Mouse (Mus musculus): ENCODE data around the gene Gm37240.

Gm37240 gene

DNA sequence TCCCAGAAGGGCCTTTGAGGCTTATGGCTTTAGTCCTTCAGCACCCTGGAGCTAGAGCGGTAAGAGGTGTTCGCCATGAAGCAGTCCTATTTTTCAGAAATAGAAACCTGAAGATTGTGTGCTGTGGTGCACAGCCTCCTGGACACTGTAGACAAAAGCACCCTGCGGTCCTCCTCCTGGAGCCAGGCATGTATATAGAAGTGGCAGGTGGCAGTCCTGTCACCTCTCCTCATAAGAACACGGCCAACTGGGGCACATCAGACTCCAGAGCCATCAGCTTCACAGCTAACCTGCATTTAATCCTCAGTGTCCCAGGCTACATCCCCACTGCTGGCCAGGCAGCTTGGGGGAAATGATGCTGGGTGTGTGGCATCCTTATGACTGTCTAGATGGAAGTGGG is 238.1 kb downstream of the Gm37240 start:
- Histone ChIP-seq H3K27me3 (ENCODE audit: control insufficient read depth, insufficient read depth, low read length, poor library complexity, severe bottlenecking) (no peaks in the 10 kb centered on the region), H3K36me3 (ENCODE audit: control insufficient read depth, insufficient read depth, low read length, poor library complexity, severe bottlenecking) (peaks cover 1% of the 10 kb centered on the region; the same call in 1 of the 2 replicates)
- DNase-seq (ENCODE audit: low read depth, low spot score): no peak

DNA sequence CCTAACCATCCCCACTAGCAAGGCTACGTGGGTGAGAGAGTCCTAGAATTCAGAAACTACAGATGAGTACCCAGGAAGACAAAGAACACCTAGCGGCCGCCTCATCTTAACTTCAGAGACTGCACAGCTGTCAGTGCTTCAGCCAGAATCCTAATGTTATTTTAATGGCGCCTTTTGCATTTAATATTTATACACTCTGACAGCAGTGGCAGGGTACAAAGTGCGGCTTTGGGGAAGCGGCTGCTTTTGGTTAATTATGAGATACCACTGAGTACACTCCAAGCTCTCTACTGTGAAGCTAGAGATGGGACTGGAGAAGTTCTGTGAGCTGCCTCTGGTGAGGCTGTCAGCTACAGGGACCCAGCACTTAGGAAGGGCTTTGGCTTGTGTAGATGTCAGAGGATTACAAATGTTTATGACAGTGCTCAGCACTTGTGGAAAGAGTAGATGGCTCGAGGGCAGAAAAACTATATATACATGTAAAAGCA is 241.8 kb downstream of the Gm37240 start:
- DNase-seq (ENCODE audit: low read depth, low spot score): no peak
- Histone ChIP-seq H3K36me3 (ENCODE audit: control insufficient read depth, insufficient read depth, low read length, poor library complexity, severe bottlenecking) (no peaks in the 10 kb centered on the region), H3K27me3 (ENCODE audit: control insufficient read depth, insufficient read depth, low read length, poor library complexity, severe bottlenecking) (no peaks in the 10 kb centered on the region)

DNA sequence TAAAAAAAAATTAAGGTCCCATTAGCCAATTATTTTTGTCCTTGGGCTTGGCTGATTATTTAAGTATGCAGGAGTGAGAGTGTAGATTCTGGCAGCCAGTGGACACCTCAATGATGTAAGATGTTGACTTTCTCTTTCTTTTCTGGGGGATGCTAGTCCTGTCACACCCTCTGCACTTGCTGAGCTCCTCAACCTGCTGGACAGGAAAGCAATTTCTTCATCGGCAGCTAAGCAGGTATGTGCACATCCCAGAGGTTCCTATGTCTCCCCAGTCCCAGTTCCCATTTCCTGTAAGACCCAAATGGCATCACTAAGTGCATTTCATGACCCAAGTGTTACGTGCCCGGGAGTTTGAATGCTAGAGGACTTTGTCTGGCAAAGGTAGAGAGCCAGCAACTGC is 242.5 kb downstream of the Gm37240 start:
- no peak for DNase-seq (ENCODE audit: low read depth, low spot score)
- no peaks in the 10 kb centered on the region for H3K36me3 ChIP-seq (ENCODE audit: control insufficient read depth, insufficient read depth, low read length, poor library complexity, severe bottlenecking)
- no peaks in the 10 kb centered on the region for H3K27me3 ChIP-seq (ENCODE audit: control insufficient read depth, insufficient read depth, low read length, poor library complexity, severe bottlenecking)

DNA sequence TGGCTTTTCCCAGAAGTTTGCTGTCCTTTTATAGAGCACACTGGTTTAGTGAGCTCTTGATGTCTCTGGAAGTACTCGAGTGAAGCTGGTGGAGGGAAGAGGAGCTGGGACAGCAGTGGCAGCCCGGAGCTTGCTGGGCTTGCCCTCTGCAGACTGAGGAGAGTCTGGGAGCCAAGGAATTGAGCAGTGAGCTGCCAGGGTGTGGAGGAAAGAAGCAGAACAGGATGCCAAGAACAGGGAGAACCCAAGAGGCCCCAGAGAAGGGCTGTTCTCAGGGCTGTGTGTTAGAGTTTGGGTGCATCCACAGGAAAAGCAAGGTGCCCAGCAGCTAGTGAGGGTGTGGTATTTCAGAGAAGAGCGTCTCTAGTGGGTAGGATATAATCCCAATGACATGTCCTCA is 245.6 kb downstream of the Gm37240 start:
- no peaks in the 10 kb centered on the region for H3K27me3 ChIP-seq (ENCODE audit: control insufficient read depth, insufficient read depth, low read length, poor library complexity, severe bottlenecking)
- DNase-seq (ENCODE audit: low read depth, low spot score): no peak
- H3K36me3 ChIP-seq (ENCODE audit: control insufficient read depth, insufficient read depth, low read length, poor library complexity, severe bottlenecking): no peaks in the 10 kb centered on the region

DNA sequence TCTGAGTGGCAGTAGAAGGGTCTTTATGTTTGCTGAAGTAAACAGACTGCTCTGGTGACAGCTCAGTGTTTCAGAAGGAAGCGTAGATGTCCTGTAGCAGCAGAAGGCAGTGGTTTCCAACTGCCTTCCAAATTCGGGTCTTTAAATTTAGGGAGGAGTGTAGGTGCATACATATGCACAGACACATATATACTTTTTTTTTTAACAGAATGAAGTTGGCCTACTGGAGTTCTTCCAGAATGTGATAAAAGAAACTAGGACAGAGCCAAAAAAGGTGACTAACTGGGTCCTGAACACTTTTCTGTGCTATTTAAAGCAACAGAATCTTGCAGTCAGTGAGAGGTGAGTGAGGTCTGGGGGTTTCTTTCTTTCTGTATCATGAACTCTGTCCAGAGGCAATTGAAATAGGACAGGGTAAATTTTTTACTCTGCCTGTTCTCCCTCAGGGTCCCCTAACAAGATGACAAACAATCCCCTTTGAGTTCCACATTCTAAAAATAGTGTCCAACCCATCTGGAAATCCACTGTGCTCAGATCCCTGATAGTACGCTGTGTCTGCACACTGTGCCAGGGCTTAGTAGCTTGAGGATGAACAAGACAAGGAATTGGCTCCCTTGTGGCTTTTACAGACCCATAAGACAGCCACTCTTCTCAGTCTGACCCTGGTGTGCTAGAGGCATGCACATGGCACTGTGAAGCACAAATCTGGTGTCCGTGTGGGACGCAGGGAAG is 250.4 kb downstream of the Gm37240 start:
- Histone ChIP-seq H3K27me3 (ENCODE audit: control insufficient read depth, insufficient read depth, low read length, poor library complexity, severe bottlenecking) (no peaks in the 10 kb centered on the region), H3K36me3 (ENCODE audit: control insufficient read depth, insufficient read depth, low read length, poor library complexity, severe bottlenecking) (no peaks in the 10 kb centered on the region)
- DNase-seq (ENCODE audit: low read depth, low spot score): no peak

DNA sequence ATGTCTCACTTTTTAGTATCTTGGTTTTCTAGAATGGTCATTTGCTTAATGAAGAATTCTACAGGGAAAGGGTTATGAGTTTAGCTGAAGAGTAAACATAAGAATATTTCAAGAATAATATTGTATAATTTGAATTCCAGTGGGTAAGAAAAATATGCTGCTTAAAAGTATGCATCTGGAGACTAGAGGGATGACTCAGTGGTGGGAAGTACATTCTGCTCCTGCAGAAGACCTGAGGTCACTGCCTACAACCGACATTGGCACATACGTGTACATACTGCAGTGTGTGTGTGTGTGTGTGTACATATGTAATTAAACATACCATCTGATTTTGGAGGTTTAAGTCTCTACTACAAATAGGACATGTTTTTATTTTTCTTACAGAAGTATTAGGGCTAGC is 251.7 kb downstream of the Gm37240 start:
- Histone ChIP-seq H3K27me3 (ENCODE audit: control insufficient read depth, insufficient read depth, low read length, poor library complexity, severe bottlenecking) (no peaks in the 10 kb centered on the region), H3K36me3 (ENCODE audit: control insufficient read depth, insufficient read depth, low read length, poor library complexity, severe bottlenecking) (no peaks in the 10 kb centered on the region)
- DNase-seq (ENCODE audit: low read depth, low spot score): no peak

DNA sequence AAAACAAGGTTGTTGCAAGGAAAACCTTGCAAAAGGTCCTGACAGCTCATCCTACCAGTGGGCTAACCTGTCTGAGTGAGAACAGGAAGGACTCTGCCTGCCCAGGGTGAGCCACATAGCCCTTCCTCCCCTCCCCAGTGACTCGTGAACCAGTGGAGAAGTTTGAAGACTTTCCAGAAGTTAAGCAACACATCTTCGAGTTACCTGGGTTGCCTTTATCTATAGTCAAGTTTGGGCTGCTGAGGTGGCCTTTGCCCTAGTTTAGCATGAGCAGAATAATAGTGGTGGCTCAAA is 252.2 kb downstream of the Gm37240 start:
- no peaks in the 10 kb centered on the region for H3K36me3 ChIP-seq (ENCODE audit: control insufficient read depth, insufficient read depth, low read length, poor library complexity, severe bottlenecking)
- no peak for DNase-seq (ENCODE audit: low read depth, low spot score)

DNA sequence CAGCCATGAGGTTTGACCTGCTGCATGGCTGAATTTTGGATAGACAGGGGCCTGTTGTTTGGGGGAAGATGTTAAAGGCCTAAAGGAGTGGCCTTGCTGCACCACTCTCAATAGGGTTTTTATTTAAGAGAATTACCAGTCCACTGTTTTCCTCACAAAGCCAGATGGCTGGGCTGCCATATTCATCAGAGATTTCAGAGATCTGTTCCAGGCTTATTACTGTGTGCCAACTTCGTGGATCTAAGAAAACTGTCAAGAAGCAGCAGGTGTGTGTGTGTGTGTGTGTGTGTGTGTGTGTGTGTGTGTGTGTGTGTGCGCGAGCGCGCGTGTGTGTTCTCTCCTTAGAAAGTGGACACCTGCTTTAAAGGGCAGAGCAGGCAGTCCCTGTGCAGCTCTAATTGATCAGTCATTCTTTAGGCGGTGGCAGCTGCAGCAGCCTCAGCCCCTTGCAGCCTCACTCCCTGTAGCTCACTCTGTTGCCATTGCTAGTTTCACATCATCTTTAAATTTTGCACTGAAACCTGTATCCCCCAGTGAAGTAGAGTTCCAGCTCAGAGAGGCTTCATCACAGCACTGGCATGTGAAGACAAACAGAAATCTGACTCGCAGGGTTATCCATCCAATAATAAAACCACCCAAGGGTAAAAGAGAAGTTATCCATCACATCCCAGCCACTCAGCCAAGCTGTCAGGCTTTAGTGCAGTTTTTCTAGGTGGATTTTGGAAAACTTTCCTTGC is 252.8 kb downstream of the Gm37240 start:
- Histone ChIP-seq H3K36me3 (ENCODE audit: control insufficient read depth, insufficient read depth, low read length, poor library complexity, severe bottlenecking) (no peaks in the 10 kb centered on the region), H3K27me3 (ENCODE audit: control insufficient read depth, insufficient read depth, low read length, poor library complexity, severe bottlenecking) (no peaks in the 10 kb centered on the region)
- no peak for DNase-seq (ENCODE audit: low read depth, low spot score)

More for the DNA sequence above, 252.2 kb downstream of the Gm37240 start:
- no peaks in the 10 kb centered on the region for H3K27me3 ChIP-seq (ENCODE audit: control insufficient read depth, insufficient read depth, low read length, poor library complexity, severe bottlenecking)

DNA sequence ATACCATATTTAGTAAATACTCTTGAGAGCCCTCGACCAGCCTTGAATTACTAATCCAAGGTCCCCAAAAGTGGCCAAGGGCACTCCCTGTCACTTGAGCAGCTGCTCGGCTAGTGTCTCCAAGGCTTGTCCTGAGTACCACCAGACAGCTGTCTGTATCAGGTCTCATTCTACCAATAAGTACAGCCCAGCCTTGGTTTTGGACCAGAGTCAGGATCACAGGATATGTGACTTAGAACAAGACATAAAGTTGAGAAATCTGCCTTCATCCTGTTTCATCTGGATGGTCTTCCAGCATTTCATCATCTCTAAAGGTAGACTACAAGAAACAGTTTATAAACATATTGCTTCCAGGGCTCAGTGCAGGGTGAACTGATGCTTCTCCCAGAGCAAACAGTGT is 253.6 kb downstream of the Gm37240 start:
- DNase-seq (ENCODE audit: low read depth, low spot score): no peak
- Histone ChIP-seq H3K27me3 (ENCODE audit: control insufficient read depth, insufficient read depth, low read length, poor library complexity, severe bottlenecking) (no peaks in the 10 kb centered on the region), H3K36me3 (ENCODE audit: control insufficient read depth, insufficient read depth, low read length, poor library complexity, severe bottlenecking) (no peaks in the 10 kb centered on the region)

DNA sequence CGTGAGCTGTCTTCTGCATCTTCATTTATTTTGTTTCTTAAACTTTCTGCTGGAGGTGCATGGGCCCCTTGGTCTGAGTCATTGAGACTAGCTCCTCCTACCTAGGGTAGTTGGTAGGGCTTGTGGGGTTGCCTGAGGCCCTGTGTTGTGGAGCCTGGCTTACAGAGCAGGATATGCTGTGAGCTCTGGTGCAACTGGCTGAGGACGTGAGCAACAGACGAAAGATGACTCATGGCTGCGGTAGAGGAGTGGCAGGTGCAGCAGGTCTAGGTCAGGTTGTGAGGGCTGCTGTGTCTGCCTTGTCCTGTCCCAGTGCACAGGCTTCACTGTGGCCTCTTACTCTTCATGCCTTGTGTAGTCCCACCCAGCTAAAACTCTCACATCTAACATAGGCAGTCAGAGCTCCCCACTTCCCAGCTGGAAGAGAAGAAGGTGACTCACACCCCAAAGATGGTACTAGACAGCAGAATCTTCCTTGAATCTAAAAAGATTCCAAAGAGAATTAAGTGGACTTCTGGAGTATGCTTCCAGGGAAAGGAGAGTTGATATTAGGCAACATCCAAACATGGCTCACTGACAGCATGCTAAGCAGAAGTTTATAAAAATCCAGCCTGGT is 257.3 kb downstream of the Gm37240 start:
- H3K36me3 ChIP-seq (ENCODE audit: control insufficient read depth, insufficient read depth, low read length, poor library complexity, severe bottlenecking): no peaks in the 10 kb centered on the region
- DNase-seq (ENCODE audit: low read depth, low spot score): no peak
- no peaks in the 10 kb centered on the region for H3K27me3 ChIP-seq (ENCODE audit: control insufficient read depth, insufficient read depth, low read length, poor library complexity, severe bottlenecking)

DNA sequence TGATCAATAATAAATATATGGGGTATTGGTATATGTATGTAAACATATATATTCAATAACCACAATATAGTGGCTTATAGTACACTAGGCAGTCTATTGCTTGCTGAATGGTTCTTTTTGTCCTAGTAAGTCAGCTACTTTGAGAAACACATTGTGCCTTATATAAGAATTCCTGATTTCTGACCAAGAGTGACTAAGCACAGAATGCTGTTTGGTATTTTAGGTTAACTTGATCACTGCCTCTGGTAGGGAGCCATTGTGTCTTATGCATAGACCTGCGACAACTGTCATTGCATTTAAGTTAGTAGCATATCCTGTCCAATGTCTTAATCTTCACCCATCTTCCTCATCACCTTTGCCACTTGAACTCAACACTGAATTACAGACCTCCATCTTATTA is 267.6 kb downstream of the Gm37240 start:
- Histone ChIP-seq H3K36me3 (ENCODE audit: control insufficient read depth, insufficient read depth, low read length, poor library complexity, severe bottlenecking) (0 out of 2 replicates have a peak, but pooled peaks cover 3% of the 10 kb centered on the region), H3K27me3 (ENCODE audit: control insufficient read depth, insufficient read depth, low read length, poor library complexity, severe bottlenecking) (no peaks in the 10 kb centered on the region)
- no peak for DNase-seq (ENCODE audit: low read depth, low spot score)

DNA sequence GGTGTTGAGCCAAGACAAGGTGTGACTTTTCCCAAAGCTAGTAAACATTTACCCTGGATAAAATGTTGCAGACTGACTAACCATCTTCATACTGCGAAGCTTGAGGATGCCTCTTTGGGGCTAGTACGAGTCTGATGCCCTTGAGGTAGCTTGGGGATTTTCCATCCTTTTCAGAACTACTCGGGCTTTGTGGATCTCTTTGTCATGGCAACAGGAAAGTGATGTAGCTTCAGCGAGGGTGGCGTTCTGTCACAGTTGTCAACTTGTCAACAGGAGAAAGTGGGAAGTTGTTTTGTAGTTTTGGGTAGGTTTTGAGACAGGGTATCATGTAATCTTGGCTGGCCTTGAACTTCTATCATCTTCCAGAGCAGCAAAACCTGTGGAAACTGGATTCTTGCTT is 268.0 kb downstream of the Gm37240 start:
- no peaks in the 10 kb centered on the region for H3K27me3 ChIP-seq (ENCODE audit: control insufficient read depth, insufficient read depth, low read length, poor library complexity, severe bottlenecking)
- DNase-seq (ENCODE audit: low read depth, low spot score): no peak

DNA sequence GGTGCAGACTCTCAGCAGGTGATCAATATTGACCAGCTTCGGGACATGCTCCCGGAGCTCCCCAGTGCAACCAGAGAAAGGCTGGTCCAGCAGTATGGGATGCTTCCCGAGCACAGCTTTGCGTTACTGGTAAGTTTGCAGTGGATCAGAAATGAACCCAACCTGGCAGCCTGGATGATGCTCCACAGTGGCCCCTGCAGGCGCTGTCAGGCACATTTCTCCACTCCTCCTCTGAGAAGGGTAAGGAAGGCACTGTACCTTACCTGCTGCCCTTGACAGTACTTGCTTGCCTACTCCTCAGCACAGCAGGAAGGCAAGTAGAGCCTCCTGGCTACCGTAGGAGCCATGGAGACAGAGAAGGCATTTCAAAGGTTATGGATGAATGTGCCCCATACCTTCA is 268.4 kb downstream of the Gm37240 start:
- H3K27me3 ChIP-seq (ENCODE audit: control insufficient read depth, insufficient read depth, low read length, poor library complexity, severe bottlenecking): no peaks in the 10 kb centered on the region
- 0 out of 2 replicates have a peak, but pooled peaks cover 3% of the 10 kb centered on the region for H3K36me3 ChIP-seq (ENCODE audit: control insufficient read depth, insufficient read depth, low read length, poor library complexity, severe bottlenecking)
- no peak for DNase-seq (ENCODE audit: low read depth, low spot score)

More for the DNA sequence above, 268.0 kb downstream of the Gm37240 start:
- 0 out of 2 replicates have a peak, but pooled peaks cover 3% of the 10 kb centered on the region for H3K36me3 ChIP-seq (ENCODE audit: control insufficient read depth, insufficient read depth, low read length, poor library complexity, severe bottlenecking)

DNA sequence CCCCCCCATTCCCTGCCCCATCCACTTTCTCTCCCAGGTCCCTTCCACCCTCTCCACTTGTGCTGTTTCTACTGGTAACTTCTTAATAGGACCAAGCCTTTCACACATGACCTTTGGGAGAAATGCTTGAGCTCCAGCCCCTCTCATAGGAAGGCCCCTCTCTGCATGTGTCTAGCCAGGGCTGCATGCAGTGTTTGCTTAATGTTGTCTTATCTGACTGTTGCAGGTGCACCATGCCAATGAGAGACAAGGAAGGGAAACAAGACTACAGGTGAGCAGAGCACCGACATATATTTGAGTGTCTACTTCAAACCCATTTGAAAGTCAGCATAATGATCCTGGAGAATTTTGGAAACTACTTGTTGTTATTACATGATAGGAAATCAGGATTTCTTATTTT is 270.9 kb downstream of the Gm37240 start:
- Histone ChIP-seq H3K36me3 (ENCODE audit: control insufficient read depth, insufficient read depth, low read length, poor library complexity, severe bottlenecking) (0 out of 2 replicates have a peak, but pooled peaks cover 3% of the 10 kb centered on the region), H3K27me3 (ENCODE audit: control insufficient read depth, insufficient read depth, low read length, poor library complexity, severe bottlenecking) (no peaks in the 10 kb centered on the region)
- no peak for DNase-seq (ENCODE audit: low read depth, low spot score)

DNA sequence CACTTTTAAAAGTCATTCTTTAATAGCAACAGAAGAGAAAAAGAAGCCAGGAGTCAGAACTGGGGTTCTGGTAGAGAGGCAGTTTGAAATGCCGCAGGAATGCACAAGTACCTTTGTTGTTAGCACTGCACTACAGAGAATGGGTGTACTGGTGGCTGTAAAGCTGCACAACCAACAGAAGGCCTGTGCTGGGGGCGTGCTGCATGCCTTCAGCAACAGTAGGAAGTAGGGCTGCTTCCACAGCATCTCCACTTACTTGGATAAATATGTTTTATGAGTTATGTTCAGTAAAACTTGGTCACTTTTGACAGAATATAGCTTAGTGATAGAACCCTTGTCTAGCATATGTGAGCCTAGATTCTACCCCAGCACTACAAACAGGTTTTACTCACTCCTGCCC is 279.6 kb downstream of the Gm37240 start:
- Histone ChIP-seq H3K27me3 (ENCODE audit: control insufficient read depth, insufficient read depth, low read length, poor library complexity, severe bottlenecking) (no peaks in the 10 kb centered on the region), H3K36me3 (ENCODE audit: control insufficient read depth, insufficient read depth, low read length, poor library complexity, severe bottlenecking) (peaks cover 2% of the 10 kb centered on the region; the same call in 1 of the 2 replicates)
- DNase-seq (ENCODE audit: low read depth, low spot score): no peak
